Mouse (Mus musculus): ENCODE data around the gene Ankrd11. TPM values are rescaled to one million over a fixed set of nuclear protein-coding genes. Genes with fewer than 3 reads are reported as not detected.
A peak's percentile ranks its signal among the peaks of the same experiment; 100 is the strongest.

Gene Ankrd11
- total RNA-seq, 2 experiments from 2014 or later, result 80.6 to 81.1 TPM

DNA sequence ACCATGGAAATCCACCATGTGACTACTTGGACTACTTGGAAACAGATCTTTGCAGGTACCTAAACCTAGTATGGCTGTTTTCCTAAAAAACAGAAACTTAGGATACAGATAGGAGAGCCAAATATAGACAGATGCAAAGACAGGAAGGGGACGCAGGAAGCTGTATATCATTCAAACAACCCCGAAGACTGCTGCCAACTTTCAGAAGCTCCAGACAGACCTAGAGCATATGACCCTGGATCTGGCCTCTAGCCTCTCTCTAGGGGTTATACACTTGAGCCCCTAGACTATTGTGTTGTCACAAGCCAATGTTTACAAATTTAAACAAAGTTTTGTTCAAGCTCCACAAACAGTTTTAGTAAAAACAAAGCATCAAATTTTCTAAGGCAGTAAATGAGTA lies 80.6 kb downstream of the Ankrd11 start:
- DNase-seq, result no peak

DNA sequence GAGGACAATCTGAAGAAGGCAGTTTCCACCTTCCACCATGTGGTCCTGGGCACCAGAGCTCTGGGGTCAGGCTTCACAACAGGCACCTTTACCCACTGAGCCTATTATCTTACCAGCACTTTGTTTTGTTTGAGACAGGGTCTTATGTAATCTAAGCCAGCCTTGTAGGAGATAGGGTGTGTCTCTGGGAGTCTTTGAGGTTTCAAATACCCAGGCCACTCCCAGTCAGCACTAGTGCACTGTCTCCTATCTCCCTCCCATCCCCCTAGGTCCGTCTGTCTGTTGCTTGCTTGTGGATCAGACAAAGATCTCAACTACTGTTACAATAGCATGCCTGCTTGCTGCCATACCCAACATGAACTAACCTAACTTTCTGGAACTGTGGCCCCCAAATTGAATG lies 81.1 kb downstream of the Ankrd11 start:
- no peak for DNase-seq

DNA sequence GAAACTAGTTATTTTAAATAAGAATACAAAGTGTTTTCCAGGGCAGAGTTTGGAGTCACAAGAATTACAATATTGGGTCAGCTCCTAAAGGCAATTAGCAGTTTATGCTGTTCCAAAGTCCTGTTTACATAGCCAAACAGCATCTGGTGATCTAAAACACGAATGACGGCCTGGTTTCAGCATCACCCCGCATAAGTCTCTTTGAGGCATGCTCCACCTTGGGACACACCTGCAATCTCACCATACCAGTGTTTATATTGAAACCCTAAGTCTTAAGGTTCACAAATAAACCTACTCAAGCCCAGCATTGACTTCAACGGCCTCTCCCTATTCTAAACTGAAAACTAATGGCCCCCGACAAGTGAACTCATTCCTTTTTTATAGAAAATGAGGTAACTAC lies 81.8 kb downstream of the Ankrd11 start:
- no peak for DNase-seq

DNA sequence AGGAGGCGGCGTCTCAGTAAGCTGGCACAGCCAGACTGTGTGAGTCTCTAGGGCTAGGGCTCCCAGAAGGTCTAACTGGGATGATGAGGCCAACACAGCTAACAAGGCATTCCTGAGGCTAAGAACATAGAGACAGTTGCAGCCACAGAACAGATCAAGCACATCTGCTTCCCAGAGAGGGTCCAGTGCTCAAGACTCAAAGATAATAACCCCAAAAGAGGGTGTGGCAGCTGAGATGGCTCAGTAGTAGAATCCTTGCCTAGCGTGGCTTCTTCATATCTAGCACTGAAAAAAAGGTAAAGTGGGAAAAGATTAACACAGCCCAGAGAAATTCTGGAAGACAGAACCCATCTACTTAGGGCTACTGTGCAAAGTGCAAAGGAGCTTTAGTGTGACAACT lies 86.1 kb downstream of the Ankrd11 start:
- DNase-seq, result no peak

DNA sequence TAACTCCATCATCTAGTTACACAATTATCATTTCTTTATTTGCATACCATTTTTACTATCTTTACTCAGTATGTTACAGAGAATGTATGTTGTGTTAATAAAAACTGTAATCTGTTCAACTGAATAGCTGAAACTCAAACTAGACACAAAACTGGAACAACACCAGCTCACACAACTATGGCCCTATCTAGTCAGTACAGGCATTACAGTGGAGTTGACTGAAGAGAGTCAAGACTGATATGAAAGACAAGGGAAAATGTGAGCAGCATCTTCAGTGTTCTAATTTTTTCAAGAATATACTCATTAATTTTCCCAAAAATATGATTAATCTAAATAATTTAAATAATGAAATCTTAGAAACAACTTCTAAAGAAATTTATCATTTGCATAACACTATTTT lies 86.9 kb downstream of the Ankrd11 start:
- DNase-seq, result no peak

DNA sequence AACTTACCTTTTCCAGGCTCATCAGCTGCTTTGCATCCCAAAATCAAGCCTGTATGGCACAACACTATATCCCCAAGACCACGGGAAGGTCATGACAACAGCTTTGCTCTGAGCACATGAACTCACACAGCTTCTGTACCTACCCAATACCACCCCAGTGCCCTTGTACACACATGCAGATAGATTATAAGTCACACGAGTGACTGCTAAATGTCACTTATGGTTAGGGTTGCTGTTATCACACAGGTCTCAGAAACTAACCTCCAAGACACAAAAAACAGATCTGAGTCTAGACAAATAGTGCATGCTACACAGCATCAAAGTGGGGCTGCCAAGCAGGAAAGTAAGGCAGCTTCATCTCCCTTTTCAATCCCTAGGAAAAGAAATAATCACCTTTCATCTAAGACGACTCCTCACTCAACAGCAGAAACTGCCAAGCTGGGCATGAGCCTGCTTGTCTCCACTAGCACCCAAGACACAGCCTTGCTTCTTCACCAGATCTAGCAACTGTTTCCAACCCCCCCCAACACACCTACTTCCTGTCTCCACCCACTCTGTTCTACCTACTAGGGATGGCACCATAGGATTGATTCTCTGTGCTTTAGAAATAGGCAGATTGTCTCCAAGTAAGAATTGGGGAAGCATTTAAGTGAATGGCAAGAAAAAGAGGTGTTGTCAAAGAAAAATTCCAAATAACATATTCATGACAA lies 87.8 kb downstream of the Ankrd11 start:
- no peak for DNase-seq

DNA sequence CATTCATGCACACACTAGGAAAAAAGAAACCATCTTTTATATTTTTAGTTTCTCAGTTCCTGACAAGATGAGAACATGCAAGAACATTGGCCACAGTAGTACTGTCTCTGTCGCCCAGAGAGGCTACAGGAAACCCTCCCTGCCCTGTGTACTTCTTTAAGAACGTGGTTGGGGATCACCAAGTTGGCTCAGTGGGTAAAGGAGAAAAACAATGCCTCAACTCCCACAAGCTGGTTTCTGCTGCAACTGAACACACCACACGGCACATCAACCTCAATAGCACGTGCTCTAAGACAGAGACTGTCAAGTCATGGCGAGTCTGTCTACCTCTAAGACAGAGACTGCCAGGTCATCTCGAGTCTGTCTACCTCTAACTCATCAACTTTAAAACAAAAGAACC lies 89.0 kb downstream of the Ankrd11 start:
- no peak for DNase-seq

DNA sequence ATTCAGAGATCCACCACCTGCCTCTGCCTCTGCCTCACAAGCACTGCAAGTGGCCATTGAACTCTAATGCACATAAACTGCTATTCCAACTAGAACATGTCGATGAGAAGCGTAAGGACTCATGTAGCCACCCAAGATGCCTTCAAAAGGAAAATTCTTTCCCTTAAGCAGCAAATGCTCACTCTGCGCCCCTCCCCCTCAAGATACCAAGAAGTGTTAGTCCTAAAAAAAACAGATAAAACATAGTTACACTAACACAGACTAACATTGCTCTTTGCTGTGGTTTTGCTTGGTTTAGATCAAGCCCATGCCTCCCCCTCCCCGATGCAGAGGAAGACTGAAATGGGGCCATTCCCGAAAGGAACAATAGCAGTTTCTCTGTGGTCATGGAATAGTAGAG lies 90.6 kb downstream of the Ankrd11 start:
- no peak for DNase-seq

DNA sequence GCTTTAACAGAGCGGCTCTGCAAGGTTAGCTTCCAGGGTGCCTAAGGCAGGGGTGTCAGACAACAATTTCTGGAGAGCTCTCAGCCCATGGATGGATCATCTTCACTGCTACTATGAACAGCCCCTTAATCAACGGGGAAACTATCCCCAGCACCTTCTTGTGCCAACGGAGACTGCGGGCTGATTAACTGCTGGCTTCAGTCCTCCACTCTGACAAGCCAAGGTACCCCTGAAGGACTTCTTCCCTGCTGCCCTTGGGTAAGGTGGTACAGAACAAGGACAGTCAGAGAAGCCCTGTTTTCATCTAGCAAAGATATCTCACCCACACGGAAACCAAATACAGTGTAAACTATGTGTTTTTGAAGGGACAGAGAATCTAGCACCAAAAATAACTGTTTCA lies 92.4 kb downstream of the Ankrd11 start:
- DNase-seq, result peak; percentile 45 to 48

DNA sequence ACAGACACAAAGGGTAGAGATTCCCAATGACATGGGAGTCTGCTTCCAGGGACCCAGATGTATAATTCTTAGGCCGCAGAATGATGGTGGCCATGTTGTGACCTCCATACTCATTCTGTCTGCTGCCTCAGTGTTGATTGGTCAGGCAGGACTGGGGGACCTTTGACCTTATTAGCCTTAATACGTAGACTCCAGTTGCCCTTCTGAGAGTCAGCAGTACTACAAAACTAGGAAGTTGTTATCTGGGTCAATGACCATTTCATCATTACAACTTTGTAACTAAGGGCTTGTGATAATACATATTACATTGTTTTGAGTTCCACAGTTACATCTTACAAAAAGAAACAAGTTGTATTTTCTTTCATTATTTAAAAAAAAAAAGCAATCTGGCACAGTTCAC lies 96.3 kb downstream of the Ankrd11 start:
- DNase-seq, result no peak

DNA sequence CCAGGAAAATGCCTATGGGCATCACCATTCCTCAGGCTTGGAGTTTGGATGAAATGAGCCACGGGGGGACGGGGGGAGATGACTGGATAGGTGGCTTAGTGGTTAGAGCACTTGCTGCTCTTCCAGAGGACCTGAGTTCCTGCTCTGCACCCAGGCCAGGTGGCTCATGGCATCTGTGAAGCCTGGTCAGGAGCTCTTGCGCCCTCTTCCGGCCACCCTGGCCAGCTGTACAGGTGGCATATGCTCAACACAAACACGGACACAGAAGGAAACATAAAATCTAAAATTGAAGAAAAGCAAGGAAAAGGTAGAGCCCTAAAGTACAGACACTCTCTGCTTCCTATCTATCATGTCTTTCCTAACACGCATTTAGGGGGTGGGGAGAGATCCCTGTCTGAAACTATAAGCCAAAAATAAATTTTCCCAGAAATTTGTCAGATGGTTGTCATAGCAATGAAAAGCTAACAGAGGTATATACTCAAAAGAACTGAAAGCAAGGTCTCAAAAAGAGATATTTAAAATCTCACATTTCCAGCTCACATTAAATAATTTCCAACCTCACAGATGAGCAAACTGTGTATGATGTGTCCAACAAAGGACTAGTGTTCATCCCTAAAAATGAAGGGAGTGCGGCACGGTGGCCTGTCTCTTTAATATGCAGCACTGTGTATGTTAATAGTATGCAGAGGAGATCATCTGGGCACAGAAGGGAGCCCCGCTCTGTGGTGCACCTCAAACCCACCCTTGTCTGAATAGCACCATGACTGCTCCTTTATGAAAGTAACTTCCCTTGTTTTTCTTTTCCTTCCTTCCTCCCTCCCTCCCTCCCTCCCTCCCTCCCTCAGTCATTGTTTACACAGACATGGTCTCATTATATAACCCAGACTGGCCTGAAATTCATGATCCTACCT lies 99.0 kb downstream of the Ankrd11 start:
- DNase-seq, result peak; percentile 19 to 43

DNA sequence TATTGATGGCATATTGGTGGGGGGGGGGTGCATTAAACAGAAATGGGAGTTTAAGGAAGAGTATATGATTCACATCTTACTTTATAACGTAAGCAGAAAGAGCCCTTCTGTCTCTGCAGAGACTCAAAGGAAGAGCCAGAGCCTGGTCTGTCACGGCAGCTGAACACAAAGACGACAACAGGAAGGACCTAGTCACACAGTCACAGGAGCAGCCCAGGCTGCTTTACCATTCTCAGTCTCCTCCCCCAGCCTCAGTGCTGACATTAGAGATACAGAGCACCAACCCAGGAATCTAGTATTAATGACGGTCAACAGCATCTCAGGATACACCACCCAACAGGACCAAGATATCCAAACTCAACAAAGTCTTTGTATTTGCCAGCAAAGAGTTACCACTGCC lies 103.5 kb downstream of the Ankrd11 start:
- peak in 1 of 2 experiments; percentile 38 for DNase-seq

DNA sequence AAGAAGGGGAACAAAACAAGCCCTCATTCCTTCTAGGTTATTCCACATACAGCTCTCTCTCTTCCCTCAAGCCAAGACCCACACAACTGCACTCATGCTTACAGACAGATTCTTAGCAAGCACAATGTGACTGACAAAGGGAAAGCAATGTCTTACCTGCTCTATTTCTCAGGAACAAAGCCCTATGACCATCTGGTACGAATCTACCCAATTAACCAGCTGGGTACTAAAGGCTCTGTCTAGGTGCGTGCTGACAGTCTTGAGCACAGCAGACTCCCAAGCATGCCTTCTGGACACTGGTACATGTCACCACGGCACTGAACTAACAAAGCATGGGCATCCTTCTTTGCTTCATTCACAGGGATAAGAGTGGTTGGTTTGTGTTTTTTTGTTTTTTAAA lies 103.9 kb downstream of the Ankrd11 start:
- DNase-seq, result no peak

DNA sequence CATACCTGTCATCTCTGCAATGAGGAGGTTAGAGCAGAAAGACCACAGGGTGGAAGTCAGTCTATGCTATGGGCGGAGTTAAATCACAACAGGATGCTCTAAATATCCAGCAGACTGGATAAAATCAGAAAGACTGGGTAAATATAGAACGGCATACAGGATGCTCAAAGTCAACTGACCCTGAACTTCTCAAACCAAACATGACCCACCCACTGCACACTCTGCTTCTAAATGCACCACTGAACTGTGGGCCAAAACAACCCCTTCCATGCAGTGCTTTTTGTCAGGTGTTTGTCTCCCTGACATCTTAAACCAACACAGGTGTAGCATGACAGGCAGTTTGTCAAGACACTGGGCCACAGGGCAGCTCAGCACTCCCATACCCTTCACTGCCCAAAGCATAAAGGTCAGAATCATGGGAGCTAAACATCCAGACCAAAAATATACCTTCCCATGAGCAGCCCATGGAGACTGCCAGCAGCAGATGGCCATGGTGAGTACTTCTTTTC lies 104.5 kb downstream of the Ankrd11 start:
- DNase-seq, result no peak

DNA sequence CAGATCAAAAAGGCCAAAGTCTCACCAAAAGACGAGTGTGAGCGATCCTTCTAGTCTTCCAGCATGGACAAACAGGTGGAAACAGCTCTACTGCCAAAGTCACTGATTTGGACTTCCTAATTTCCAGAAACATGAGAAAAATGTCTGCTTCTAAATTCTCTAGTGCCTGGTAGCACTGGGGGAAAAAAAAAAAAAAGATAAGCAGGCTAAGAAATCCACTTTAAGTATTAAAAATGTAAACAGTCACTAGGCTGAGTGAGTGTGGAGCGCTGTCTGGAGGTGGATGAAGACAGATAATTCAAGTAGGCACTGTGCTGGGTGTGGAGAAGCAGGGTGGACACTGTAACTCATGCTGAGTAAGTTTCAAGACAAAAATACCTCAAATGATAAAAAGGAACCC lies 106.2 kb downstream of the Ankrd11 start:
- no peak for DNase-seq

DNA sequence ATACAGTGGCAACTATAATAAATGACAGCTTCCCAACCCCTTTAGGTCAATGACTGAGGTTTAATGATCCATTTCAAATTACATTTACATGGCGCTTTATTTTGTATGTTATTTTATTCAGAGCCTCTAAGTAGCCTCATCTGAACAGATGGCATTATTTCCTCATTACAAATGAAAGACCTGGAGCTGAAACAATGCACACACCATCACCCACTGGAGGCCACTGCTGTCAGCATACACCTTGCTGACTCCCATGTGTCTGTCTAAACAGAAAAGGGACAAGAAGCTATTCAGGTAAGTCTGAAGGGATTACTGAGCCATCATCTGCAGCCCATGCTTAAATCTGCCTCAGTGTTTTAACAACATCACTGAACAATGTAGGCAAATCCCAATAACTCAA lies 107.0 kb downstream of the Ankrd11 start:
- no peak for DNase-seq

DNA sequence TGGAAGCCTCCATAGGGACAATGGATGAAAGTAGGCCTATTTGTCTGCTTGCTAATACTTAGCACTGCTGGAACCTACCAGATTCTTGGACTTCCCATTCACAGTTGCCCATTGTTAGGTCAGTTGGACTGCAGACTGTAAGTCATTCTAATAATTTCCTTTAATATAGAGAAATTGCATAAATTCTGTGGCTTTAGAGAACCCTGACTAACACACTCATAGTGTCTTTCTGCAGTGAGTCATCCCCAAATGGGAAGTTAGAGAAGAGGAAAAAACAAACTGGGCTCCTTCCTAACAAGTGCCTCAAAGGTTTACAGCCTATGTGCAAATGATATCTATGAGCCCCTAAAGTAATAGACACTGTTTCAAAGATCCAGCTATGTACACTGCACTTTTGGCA lies 108.1 kb downstream of the Ankrd11 start:
- no peak for DNase-seq

DNA sequence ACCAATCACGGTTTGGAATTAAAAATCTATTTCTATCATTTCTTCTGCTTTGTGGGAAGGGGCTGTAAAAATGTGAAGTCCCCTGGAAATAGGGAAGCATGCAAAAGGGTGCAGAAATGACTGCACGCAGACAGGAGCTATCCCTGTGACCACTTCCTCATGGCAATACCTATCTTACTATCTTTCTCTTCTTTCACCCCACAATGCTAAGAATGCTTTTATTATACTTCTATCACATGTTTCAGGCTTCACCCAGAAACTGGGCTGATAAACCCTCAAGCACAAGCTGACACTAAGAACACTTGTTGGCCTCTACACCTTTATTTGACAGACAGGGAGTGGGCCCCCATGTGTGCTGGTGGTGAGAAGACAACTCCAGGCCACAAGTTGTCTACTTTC lies 109.5 kb downstream of the Ankrd11 start:
- DNase-seq, result no peak

DNA sequence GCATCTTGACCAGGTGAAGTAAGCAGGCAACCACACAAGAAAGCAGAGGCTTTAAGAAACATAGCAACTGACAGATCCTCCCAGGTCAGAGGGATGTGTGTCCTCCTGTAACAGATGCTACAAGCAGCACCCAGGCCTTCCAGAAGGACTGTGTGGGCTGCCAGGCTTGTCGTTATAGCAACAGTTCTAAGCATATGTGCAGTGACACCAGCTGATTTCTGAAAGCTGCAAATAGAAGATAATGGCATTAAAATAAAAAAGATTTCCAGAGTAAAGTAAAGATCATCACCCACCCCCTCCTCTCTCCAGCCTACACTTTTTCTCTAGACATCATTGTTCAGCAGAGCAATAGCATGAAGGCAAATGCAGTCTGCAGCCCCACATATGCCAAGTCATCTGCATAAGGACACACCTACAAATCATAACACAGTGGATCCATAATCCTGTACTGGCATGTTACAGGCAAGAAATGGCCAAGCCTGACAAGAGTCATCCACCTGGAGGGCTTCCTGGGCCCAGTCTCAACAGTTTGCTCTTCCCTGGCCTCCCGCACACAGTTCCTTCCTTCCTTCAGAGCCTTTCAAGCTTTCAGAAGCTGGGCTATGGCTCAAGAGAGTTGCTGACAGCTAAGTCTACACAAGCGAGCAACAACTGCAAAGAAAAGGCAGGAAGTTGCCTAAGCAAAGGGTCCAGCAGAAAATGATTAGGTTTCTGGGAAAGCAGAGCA lies 110.1 kb downstream of the Ankrd11 start:
- DNase-seq, result no peak

DNA sequence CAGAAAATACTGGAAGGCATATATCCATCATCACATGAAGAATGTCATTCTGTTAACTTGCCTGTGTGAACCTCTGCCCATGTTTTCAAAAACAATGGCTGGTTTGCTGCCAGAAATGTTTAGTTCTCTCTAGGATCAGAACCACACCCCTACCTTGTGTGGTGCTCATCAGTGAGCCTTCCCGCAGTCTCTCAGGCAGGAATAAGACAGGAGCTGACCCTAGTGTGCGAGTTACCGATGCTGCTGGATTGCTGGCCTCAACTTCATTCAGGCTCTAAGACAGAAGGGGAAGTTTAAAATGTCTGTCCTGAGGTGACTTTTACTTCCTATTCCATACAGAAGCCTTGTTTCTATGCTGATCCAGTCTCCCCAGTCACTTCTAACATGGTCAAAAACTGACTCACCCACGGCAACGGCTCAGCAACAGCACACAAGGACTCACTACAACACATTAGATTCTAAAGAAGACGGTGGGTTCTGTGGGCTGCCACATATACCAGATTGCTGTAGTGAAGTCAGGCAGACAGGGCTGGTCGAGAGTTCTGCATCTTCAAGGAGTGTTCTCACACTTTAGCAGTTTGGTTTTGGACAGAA lies 113.3 kb downstream of the Ankrd11 start:
- DNase-seq, result peak in 1 of 2 experiments; percentile 41

DNA sequence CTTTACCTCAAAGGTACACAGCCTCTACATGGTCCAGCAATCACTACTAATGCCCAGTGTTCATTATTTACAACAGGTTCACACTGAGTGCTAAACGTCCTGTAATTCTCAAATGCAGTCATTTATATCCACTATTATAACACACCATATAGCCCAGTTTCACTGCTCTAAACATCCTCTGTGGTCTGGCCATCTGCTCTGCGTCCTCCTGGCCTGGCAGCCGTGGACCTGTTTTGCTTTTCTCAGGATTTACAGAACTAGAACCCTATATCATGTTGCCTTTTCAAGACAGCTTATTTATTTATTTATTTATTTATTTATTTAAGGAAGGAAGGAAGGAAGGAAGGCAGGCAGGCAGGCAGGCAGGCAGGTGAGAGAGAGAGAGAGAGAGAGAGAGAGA lies 114.2 kb downstream of the Ankrd11 start:
- DNase-seq, result no peak

DNA sequence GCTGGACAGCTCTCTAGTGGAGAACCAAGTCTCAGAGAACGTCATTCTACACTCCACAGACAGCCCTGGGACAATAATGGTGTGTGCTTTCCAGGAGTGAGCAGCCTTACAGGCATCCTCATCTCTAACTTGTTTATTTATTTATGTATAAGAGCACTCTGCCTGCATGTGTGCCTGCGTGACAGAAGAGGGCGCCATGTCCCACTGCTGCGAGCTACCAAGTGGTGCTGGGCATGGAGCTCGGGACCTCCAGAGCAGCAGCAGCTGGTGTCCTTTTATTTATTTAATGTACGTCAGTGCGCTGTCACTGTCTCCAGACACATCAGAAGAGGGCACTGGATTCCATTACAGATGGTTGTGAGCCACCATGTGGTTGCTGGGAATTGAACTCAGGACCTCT lies 115.3 kb downstream of the Ankrd11 start:
- peak in 1 of 2 experiments; percentile 40 for DNase-seq

Data from adrenal gland, postnatal 36 days (tissue).